Mouse (Mus musculus): ENCODE data around the gene Pard3. TPM values are rescaled to one million over a fixed set of nuclear protein-coding genes. Genes with fewer than 3 reads are reported as not detected.

Gene Pard3
- polyA plus RNA-seq, 1 experiment = 13.2 TPM

DNA sequence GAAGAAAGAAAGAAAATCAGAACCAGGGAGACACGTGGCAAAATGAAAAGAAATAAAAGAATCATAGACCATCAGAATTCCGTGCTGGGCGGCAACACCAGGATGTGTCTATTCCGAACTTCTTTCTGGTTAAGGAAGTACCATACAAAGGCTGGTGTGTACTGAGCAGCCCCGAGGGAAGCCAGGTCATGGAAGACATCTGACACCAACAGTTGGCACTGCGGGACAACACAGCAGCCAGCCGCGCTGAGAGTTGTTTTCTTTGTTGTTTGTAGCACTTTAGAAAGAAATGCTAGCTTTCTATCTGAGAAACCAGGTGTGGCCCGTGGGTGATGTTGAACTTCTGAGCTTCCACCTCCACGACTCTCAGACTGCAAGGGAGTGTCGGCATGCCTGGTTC is 274.5 kb downstream of the Pard3 start:
- 68% methylated on average over 11 of the region's 11 CpGs for WGBS
- no peak overlapping the region for H3K27ac ChIP-seq (ENCODE audit: insufficient read depth, low read length)

GRCm38 (mm10) chr8:127341046-127341445 is 277.4 kb downstream of the Pard3 start:
- Histone ChIP-seq H3K4me1 (ENCODE audit: control insufficient read depth, insufficient read depth, low read length) (0 out of 2 replicates have a peak, but pooled peaks cover 4% of the 10 kb centered on the region), H3K27me3 (ENCODE audit: control insufficient read depth, insufficient read depth, low read length) (no peaks in the 10 kb centered on the region), H3K4me3 (replicated peaks; ENCODE audit: insufficient read depth, low read depth, low read length) (no peak overlapping the region), H3K27ac (ENCODE audit: insufficient read depth, low read length) (no peak overlapping the region)
- 88% methylated on average over 7 of the region's 7 CpGs for WGBS
- no peak for DNase-seq
- TF ChIP-seq CTCF (IDR thresholded peaks at IDR 0.05; ENCODE audit: borderline replicate concordance, insufficient read depth, low read depth, low read length) = no peak
- no peak for TF ChIP-seq POLR2A (IDR thresholded peaks at IDR 0.05; ENCODE audit: borderline replicate concordance, insufficient read depth, low read length)

More for the DNA sequence above, 274.5 kb downstream of the Pard3 start:
- peak in 1 of 2 experiments; percentile 14 for DNase-seq
- 0 out of 2 replicates have a peak, but pooled peaks cover 4% of the 10 kb centered on the region for H3K4me1 ChIP-seq (ENCODE audit: control insufficient read depth, insufficient read depth, low read length)
- TF ChIP-seq CTCF (IDR thresholded peaks at IDR 0.05; ENCODE audit: borderline replicate concordance, insufficient read depth, low read depth, low read length) = no peak
- H3K27me3 ChIP-seq (ENCODE audit: control insufficient read depth, insufficient read depth, low read length) = no peaks in the 10 kb centered on the region
- no peak overlapping the region for H3K4me3 ChIP-seq (replicated peaks; ENCODE audit: insufficient read depth, low read depth, low read length)

- Histone ChIP-seq H3K4me1 (ENCODE audit: control insufficient read depth, insufficient read depth, low read length) (0 out of 2 replicates have a peak, but pooled peaks cover 4% of the 10 kb centered on the region), H3K4me3 (replicated peaks; ENCODE audit: insufficient read depth, low read depth, low read length) (no peak overlapping the region), H3K27ac (ENCODE audit: insufficient read depth, low read length) (no peak overlapping the region), H3K27me3 (ENCODE audit: control insufficient read depth, insufficient read depth, low read length) (no peaks in the 10 kb centered on the region)
- DNase-seq = no peak
- TF ChIP-seq POLR2A (IDR thresholded peaks at IDR 0.05; ENCODE audit: borderline replicate concordance, insufficient read depth, low read length) (no peak), CTCF (IDR thresholded peaks at IDR 0.05; ENCODE audit: borderline replicate concordance, insufficient read depth, low read depth, low read length) (no peak)
- WGBS = 77% methylated on average over 2 of the region's 2 CpGs
Observed at GRCm38 (mm10) chr8:127343115-127343514, 279.4 kb downstream of the Pard3 start.

DNA sequence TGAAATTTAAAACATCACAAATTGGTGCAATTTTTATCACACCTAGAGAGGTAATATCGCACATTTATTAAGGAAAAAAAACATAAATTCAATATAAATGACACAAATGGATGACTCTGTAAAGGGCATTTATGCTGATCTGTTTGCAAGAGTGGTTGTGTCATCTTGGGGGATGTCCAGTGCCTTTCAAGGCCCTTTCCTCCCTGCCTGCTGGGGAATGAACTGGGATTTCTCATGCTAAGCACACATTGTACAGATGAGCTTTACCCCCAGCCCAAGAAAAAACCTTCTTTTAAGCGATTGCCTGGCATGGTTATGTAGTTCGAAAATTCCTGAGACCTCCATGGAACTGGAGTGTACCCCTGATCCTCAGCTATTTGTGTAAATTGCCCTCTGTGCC is 280.7 kb downstream of the Pard3 start:
- no peaks in the 10 kb centered on the region for H3K4me1 ChIP-seq (ENCODE audit: control insufficient read depth, insufficient read depth, low read length)
- no peak for TF ChIP-seq CTCF (IDR thresholded peaks at IDR 0.05; ENCODE audit: borderline replicate concordance, insufficient read depth, low read depth, low read length)
- TF ChIP-seq POLR2A (IDR thresholded peaks at IDR 0.05; ENCODE audit: borderline replicate concordance, insufficient read depth, low read length) = no peak
- H3K27me3 ChIP-seq (ENCODE audit: control insufficient read depth, insufficient read depth, low read length) = no peaks in the 10 kb centered on the region
- WGBS = 95% methylated on average over 3 of the region's 3 CpGs
- H3K27ac ChIP-seq (ENCODE audit: insufficient read depth, low read length) = no peak overlapping the region
- H3K4me3 ChIP-seq (replicated peaks; ENCODE audit: insufficient read depth, low read depth, low read length) = no peak overlapping the region
- DNase-seq = no peak

- TF ChIP-seq CTCF (IDR thresholded peaks at IDR 0.05; ENCODE audit: borderline replicate concordance, insufficient read depth, low read depth, low read length) (no peak), POLR2A (IDR thresholded peaks at IDR 0.05; ENCODE audit: borderline replicate concordance, insufficient read depth, low read length) (no peak)
- Histone ChIP-seq H3K4me3 (replicated peaks; ENCODE audit: insufficient read depth, low read depth, low read length) (no peak overlapping the region), H3K27ac (ENCODE audit: insufficient read depth, low read length) (no peak overlapping the region), H3K4me1 (ENCODE audit: control insufficient read depth, insufficient read depth, low read length) (no peaks in the 10 kb centered on the region), H3K27me3 (ENCODE audit: control insufficient read depth, insufficient read depth, low read length) (no peaks in the 10 kb centered on the region)
- DNase-seq = no peak
- 88% methylated on average over 1 of the region's 1 CpGs for WGBS
Observed at GRCm38 (mm10) chr8:127345912-127346423, 282.3 kb downstream of the Pard3 start.

DNA sequence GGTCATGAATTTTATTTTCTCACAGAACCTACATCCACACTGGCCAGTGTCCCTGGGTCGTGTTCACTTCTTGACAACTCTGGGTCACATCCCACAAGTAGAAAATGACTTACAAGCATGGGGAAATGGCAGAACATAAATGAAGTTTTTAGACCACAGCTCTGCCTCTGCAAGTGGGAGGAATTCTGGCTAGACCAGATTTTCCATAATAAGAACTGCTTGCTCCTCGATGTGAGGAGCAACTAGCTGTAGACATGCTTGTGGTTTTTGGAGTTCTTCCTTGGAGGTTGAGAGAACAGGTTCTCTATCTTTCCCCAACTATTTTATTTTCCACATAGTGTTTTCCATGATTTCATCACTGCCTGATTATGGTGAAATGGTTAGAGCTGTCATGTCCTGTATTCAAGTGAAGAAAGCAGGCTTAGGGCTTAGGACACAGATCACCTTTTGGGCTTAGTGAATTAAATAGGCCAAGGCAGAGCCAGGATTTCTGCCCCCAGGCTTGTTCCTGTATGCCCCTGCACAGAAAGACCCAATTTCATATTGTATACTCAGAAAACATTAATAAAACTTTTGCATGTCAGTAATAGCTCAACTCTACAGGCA is 284.3 kb downstream of the Pard3 start:
- no peak overlapping the region for H3K4me3 ChIP-seq (replicated peaks; ENCODE audit: insufficient read depth, low read depth, low read length)
- DNase-seq = no peak
- H3K27ac ChIP-seq (ENCODE audit: insufficient read depth, low read length) = no peak overlapping the region
- H3K4me1 ChIP-seq (ENCODE audit: control insufficient read depth, insufficient read depth, low read length) = no peaks in the 10 kb centered on the region
- TF ChIP-seq CTCF (IDR thresholded peaks at IDR 0.05; ENCODE audit: borderline replicate concordance, insufficient read depth, low read depth, low read length) = no peak
- TF ChIP-seq POLR2A (IDR thresholded peaks at IDR 0.05; ENCODE audit: borderline replicate concordance, insufficient read depth, low read length) = no peak
- WGBS = 99% methylated on average over 2 of the region's 2 CpGs
- H3K27me3 ChIP-seq (ENCODE audit: control insufficient read depth, insufficient read depth, low read length) = no peaks in the 10 kb centered on the region

DNA sequence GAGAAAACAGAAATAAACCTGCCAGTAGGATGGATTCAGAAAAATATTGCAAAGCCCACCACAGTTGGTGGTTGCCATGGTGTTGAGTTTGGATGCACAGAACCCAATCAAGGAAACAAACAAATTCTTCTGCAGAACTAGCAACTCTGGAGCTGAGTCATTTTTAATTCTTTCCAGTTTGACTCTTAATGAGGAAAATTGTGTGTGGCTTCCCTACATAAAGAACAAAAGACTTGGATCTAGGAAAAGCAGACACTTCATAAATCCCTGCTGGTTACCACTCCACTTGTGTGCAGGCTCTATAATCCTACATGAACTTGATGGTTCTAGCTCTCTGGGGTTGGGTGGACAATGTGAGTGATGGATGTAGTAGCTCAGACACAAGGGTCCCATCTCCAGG is 298.1 kb downstream of the Pard3 start:
- TF ChIP-seq POLR2A (IDR thresholded peaks at IDR 0.05; ENCODE audit: borderline replicate concordance, insufficient read depth, low read length) (no peak), CTCF (IDR thresholded peaks at IDR 0.05; ENCODE audit: borderline replicate concordance, insufficient read depth, low read depth, low read length) (no peak)
- no peaks in the 10 kb centered on the region for H3K4me1 ChIP-seq (ENCODE audit: control insufficient read depth, insufficient read depth, low read length)
- no peak overlapping the region for H3K4me3 ChIP-seq (replicated peaks; ENCODE audit: insufficient read depth, low read depth, low read length)
- no peak for DNase-seq
- no peak overlapping the region for H3K27ac ChIP-seq (ENCODE audit: insufficient read depth, low read length)
- no peaks in the 10 kb centered on the region for H3K27me3 ChIP-seq (ENCODE audit: control insufficient read depth, insufficient read depth, low read length)

- H3K4me1 ChIP-seq (ENCODE audit: control insufficient read depth, insufficient read depth, low read length) = no peaks in the 10 kb centered on the region
- TF ChIP-seq POLR2A (IDR thresholded peaks at IDR 0.05; ENCODE audit: borderline replicate concordance, insufficient read depth, low read length) (no peak), CTCF (IDR thresholded peaks at IDR 0.05; ENCODE audit: borderline replicate concordance, insufficient read depth, low read depth, low read length) (no peak)
- no peak for DNase-seq
- H3K27me3 ChIP-seq (ENCODE audit: control insufficient read depth, insufficient read depth, low read length) = no peaks in the 10 kb centered on the region
- no peak overlapping the region for H3K4me3 ChIP-seq (replicated peaks; ENCODE audit: insufficient read depth, low read depth, low read length)
- no peak overlapping the region for H3K27ac ChIP-seq (ENCODE audit: insufficient read depth, low read length)
- 76% methylated on average over 3 of the region's 3 CpGs for WGBS
Observed at GRCm38 (mm10) chr8:127368347-127368746, 304.7 kb downstream of the Pard3 start.

Measured in cerebellum, adult 2 months (tissue).